Mouse (Mus musculus) hematopoietic stem cell, adult 5-6 weeks (primary cell): ENCODE results near the gene Bag1. TPM values are rescaled to one million over a fixed set of nuclear protein-coding genes. Genes with fewer than 3 reads are reported as not detected.

Experiments
- ATAC-seq, 2 experiments: fragments of 125-278 bp in 1 of 2; replicated peaks in 1 of 2; 2 replicates each; pipeline ENCODE4 v1.8.0; 2016 to 2017; ENCODE audit warnings: inconsistent platforms in 2 of 2, mild to moderate bottlenecking in 2 of 2, moderate number of reproducible peaks in 2 of 2, low read depth in 1 of 2, moderate TSS enrichment in 1 of 2; ENCODE audit not compliant: low FRiP score in 2 of 2, poor library complexity in 2 of 2, severe bottlenecking in 2 of 2, insufficient read depth in 1 of 2, low TSS enrichment in 1 of 2
- total RNA-seq: library from RNA; stranded (forward); fragments of 172-1452, 232-1000 nt; gene quantifications from 2 replicates; pipeline ENCODE4 v1.2.3, GENCODE M21; 2017

The Bag1 gene
- total RNA-seq: 272 and 383 TPM in 2 replicates

DNA sequence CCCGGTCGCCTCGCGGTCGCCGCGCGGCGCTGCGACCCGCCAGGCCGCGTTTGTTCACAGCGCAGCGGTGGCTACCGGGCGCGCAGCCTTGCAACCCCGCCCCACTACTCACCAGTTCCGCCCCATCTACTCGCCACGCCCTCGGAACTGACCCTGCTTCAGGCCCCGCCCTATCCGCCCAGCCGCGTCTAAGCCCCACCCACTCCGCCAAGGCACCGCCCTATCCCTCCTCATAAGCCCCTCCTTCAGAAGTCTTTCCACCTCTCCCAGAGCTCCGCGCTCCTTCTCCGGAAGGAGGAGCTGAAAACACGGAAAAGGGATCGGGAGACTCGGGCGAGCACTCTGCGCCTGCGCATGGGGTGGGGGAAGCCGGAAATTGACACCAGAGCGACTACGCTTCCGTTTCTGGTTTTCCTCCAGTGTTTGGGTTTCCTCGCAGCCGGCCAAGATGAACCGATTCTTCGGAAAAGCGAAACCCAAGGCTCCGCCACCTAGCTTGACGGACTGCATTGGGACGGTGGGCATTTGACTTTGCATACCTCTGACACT, at the start of gene Bag1, which contains the start of gene Chmp5:
TSS of gene Bag1 (minus strand) at position 135 of the 549 bp plus-strand sequence.
TSS of gene Chmp5 (plus strand) at position 248 of the 549 bp plus-strand sequence.
- ATAC-seq: peak; percentile 93 to 98

DNA sequence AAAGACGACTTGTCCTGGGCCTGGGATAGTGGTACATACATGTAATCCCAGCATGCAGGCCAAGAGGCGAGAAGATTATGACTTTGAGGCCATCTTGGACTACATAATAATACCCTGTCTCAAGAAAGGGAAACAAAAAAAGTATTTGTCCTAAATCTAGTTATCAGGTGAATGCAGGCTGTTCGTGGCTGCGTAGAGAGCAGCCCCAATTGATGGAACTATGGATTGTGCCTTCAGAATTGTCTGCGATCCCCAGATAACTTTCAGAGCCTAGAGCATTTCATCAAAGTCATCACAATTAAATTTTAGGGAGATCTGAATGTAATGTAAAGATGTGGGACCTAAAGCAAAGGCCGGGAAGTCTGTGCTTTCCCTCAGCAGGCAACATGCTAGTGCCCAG, 48.2 kb upstream of the Bag1 start:
- no peak for ATAC-seq

DNA sequence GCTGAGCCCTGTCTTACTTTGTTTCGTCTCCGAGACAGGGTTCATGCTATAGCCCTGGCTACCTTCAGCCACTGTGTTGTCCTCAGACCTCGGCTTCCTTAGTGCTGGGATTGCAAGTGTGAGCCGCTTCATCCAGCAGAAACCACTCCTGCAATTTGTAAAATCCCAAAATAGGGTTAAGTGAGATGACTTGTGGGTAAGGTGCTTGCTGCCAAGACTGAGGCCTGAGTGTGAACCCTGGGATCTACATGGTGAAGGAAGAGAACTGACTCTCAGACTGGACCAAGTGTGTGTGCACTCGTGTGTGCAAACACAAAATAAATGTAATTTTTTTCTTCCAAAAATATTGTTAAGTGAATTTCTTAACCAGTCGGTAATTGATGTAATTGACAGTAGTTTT, 41.5 kb upstream of the Bag1 start:
- no peak for ATAC-seq

DNA sequence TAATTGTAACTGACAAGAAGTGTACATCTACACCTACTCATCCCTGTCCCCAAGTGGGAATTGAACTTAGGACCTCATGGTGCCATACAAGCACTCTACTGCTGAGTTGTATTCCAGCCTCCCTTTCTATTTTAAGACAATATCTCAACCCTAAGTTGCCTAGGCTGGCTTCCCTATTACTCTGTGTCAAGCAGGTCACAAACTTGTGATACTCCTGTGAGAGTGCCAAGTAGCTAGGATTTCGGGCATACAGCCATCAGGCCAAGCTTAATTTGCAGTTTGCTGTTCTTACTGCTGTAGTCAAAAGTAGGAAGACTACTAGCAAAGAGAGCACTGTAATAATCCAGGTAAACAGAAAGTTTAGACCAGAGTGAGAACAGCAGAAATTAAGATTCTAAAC, 35.6 kb upstream of the Bag1 start:
- ATAC-seq: no peak

DNA sequence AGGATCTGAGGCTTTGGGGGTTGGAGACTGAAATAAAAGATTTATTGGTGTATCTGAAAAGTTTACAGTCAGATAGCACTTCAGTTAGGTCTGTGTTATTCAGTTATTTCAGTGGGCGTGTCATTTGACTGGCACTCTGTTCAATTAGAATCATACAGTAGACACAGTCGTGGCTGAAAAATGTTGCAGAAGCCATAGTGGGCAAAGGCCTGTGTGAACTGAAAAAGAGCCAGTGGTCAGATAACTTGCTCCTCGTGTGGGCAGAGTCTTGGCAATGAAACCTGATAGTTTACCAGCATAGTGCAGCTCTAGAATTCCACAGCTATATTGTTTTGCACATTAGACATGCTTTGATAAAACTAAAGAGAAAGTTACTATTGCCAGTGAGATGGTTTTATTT, 34.4 kb upstream of the Bag1 start:
- no peak for ATAC-seq

DNA sequence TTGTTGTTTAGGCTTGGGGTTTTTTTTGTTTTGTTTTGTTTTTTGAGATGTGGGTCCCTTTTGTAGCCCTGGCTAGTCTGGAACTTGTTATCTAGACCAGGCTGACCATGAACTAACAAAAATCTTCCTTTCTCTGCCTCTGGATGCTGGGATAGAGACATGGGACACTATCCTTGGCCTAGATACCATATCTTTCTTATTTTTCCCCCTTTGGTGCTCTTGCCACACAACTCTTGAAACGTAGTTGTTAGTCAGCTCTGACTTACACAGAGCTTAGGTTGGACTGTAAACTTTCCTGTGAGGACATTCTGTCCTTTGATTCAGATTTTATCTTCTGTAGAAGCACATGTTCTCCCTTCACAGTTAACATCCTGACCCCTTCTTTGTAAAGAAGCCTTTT, 31.3 kb upstream of the Bag1 start:
- no peak for ATAC-seq

DNA sequence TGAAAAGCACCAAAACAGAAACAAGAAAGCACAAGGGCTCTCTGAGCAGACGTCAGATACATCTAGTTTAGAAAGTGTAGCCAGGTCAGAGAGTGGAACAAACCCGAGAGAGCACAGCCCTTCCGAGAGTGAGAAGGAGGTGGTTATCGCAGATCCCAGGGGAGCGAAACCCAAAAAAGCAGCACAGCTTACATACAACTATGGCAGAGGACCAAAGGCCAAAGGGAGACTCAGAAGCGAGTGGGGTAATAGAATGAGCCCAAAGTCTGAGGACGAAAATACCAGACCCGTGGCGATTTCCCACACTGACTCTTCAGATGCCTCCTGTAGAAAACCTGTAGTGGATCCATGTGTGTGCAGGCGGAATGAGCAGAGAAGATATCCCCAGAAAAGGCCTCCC, 28.6 kb upstream of the Bag1 start:
- no peak for ATAC-seq

DNA sequence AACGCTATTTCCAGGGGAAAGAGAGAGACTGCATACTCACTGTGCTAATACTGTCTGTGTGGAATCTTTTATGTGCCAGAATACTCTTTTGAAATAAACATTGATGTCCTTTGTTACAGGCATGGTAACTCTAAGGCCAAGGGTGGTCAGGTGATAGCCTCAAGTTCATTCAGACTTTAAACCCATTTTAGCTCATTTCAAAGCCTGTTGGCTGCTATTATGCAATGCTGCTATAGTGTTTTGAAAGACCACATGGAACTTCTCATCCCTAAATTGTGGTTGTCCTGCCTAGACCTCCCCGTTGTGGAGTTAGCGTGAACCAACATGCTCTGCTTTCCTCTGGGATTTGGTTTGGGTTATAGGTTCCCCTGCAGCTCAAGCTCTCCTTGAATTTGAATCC, 27.6 kb upstream of the Bag1 start:
- no peak for ATAC-seq

DNA sequence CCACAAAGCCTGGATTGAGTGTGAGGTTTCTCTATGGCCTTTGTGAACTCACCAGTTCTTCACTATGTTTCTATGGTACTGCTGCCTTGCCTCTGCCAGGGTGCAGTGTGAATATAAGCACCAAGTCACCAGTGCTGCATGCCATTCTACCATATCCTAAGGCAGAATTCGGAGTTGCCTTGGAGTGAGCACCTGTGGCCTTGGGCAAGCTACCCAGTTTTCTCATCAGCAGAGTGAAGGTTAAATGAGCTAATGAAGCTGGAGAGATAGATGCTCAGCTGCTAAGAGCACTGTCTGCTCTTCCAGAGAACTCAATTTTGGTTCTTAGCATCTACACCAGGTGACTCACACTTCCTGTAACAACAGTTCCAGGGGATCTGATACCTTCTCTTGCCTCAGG, 25.9 kb upstream of the Bag1 start:
- ATAC-seq: no peak

DNA sequence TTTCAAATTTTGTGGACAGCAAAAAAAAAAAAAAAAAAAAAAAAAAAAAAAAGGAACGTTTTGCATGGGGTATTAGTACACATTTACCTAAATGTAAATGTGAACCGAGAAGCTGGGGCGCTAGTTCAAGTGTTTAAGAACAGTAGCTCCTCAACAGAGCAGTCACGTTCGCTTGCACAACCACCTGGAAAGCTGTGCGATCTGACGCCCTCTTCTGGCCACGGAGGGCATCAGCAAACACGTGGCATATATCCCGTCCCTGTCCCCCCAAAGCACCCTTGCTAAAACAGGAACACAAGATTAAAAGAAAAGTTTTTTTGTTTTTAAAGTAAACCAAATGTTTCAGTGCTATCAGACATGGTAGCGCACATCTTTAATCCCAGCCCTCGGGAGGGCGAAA, 23.6 kb upstream of the Bag1 start:
- ATAC-seq: peak; percentile 38 to 44; a peak in 3 of 4 replicates

DNA sequence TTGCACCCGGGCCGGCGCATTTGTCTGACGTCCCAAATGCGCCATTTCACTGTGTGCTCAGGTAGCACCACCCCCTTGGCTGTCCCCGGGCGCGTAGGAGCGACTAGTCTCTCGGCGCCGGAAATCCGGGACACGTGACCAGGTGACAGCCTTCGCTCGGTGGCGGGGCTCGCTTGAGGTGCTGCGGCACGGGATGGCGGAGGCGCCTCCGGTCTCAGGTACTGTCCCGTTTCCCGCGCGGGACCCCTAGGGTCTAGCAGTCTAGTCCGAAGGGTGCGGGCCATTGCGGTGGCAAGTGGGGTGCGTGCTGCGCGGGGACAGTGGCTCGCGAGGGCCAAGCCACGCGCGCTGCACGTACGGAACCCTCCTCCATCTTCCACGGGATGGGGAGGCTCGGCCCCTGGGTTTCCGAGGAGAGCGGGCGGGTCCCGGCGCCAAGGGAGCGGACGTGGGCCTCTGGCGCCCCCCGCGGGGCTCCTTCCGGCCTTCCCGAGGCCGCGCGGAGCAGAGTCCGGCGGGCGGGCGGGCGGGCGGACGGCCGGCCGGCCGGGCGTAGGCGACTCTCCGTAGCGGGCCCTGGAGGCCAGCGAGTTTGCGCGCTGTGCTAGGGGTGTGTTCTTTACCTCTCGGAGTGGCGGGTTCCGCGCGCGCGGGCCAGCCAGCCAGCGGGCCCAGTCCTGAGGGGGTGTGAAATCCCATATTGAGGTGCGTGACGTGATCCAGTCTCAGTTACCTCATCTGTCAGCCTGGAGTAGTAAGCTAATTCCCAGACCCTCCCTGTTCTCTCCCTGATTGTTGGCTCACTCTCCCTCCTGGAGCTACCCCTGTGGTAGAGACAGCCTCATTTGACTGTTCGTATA, 23.0 kb upstream of the Bag1 start, which contains the start of gene Nfx1:
TSS of gene Nfx1 (plus strand) at position 65 of the 860 bp plus-strand sequence.
- ATAC-seq: peak; percentile 93 to 95

DNA sequence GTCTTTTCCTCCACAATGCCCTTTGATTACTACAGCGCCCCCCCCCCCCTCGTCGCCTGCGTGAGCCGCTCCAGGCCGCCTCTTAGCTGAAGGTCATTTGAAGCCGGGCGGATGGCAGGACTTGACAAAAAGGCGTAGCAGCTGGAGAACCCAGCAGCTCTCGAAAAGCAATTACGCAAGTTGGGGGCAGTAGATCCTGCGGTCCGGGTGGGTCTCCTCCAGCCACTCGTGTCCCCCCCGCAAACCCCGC, 22.4 kb upstream of the Bag1 start:
- no peak for ATAC-seq

DNA sequence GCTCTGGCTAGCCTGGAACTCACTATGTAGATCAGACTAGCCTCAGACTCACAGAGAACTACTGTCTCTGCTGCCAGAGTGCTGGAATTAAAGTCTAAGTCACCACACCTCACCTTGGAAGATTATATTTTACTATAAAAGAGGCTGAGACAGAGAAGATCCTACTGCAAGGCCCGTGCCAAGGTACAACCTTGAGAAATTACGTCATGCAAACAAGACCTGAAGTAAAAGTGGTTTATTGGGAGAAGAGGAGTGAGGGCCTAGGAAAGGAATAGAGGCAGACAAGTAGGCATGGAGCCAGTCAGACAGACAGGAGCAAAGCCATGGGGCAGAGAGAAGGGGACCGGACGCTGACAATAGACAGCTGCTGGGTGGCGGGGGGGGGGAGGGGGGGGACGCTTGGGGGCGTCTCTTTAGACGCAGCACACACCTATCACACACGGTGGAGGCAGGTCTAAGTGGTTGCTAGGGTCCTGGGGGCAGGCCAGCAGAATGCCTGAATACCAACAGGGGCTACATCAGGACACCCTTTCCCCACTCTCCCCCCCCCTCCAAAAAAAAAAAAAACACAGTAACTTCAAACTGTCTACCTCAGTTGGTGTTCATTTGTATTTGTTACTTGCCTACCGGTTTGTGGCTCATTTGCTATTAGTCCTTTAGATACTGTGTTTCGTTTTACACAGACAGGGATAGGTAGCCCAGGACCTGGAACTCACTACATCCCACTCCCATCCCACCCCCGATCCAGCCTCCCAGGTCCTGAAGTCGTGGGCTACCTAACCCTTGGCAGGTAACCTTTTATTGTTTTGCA, 21.9 kb upstream of the Bag1 start:
- no peak for ATAC-seq

DNA sequence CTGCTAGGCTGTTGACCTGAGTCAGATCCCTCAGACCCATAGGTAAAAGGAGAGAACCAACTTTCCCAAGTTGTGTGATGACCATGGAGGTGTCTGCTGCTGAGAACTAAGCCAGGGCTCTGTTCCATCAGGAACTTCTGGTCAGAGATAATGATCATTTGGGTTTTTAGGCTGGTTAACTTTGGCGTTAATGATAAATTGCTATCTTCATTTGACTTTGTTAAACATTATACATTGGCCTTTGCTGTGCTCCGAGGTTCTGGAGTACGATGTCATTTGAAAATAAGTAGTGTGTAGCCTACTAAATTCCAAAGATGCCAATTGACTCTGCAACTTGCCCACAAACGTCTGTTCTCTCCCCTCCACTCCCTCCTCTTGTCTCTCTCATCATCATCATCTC, 21.1 kb upstream of the Bag1 start:
- ATAC-seq: no peak

DNA sequence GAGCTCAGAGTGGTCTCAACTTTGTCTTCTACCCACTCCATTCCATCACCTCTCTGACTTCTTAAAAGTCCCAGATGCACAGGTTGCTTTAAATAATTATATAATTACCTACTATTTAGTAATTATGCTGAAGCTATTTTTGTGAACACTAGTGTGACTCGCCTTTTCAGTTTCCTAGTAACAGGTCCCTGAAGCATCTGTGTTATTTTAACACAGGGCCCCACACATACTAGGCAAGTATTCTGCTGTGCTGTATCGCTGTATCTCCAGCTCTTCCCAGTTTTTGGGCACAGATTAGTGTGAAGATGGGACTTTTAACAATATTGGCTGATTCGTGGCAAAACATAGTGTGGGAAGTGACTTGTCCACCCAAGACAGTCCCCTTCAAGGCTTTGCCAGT, 15.4 kb upstream of the Bag1 start:
- no peak for ATAC-seq

DNA sequence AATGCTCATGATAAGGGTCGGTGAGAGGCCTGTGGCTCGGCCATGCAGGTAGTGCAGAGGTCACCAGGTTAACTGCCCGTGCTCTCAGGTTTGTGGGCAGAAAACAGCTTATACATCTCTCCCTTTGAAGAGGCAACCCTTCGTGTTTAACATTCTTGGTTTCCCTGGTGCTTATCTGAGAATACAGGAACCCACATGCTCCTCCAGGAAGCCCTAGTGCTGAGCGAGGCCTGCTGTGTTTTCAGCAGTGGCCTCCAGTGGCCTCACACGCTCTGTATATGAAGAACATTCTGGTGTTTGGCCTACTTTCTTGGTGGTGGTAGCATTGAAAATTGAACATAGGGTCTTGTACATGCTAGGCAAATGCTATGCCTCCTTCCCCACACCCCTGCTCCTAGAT, 7.8 kb upstream of the Bag1 start:
- ATAC-seq: peak in 1 of 2 experiments; percentile 39; a peak in 2 of 4 replicates

DNA sequence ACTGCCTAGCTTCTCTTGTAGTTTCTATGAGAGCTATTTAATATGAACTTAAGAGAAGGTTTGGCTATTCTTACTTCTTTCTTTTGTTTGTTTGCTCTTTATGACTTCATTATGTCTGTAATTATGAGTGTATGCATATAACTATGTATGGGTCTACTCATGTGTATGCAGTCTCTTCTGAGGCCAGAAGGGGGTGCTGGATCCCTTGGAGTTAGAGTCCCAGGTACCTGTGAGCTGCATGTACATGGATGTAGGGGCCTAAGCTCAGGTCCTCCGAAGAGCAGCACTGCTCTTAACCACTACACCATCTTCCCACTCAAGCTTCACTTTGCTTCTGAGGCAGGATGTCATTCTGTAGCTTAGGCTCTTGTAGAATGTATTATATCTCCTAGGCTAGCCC, 5.4 kb upstream of the Bag1 start:
- ATAC-seq: peak in 1 of 2 experiments; percentile 71; a peak in 3 of 4 replicates

DNA sequence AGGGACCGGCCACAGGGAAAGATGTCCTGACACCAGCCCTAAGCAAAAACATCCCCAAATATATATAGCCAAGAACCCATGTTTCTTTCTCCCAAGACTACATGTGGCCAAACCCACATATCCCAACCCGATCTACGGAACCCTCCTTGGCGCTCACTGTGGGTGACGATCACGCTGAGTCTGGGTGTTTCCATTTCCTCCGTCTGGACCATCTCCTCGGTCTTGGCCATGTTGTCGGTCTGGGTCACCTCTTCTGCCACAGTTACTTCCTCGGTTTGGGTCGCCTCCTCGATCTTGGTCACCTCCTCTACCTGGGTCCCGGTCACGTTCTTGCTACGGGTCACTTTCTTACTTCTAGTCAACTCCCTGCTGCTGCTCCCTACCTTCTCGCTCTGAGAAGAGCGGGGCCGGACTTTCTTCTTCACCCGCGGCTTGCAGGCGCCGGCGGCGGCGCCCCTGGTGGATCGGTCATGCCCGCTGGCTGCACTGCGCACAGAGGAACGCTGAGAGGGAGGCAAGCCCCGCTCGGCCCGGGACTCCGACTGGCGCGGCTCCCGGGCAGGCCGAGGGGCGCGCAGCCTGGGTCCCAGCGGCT, 432 bp downstream of the Bag1 start:
- ATAC-seq: peak; percentile 12 to 30; a peak in 3 of 4 replicates
